Mouse (Mus musculus) heart, embryonic 14.5 days (tissue): ENCODE results near the gene Hs6st1. TPM values are rescaled to one million over a fixed set of nuclear protein-coding genes. Genes with fewer than 3 reads are reported as not detected.
"Not testable (repeated sequence)": the region's sequence is repeated elsewhere in the genome, so short reads cannot be mapped to it uniquely, and the experiment has no call there.

Source experiments
- ATAC-seq: fragments of 200-750 bp; cut with Nextera tagmentation; 2 replicates; pipeline ENCODE4 v1.8.0; 2017; ENCODE audit warnings: low read depth, moderate TSS enrichment; ENCODE audit not compliant: insufficient number of reproducible peaks, insufficient read depth, low FRiP score
- H3K27ac ChIP-seq, 2 experiments: fragments of 200-500 bp in 1 of 2; fragments of 300-500 bp in 1 of 2; sonication (generic) in 1 of 2; replicated peaks in 1 of 2; 2 replicates each; pipeline ENCODE4 v1.5.1; 2012 to 2014; ENCODE audit warnings: low read depth in 2 of 2, low read length in 2 of 2, control low read depth in 1 of 2, mild to moderate bottlenecking in 1 of 2, mixed read lengths in 1 of 2; ENCODE audit not compliant: control insufficient read depth in 1 of 2, insufficient read depth in 1 of 2
- H3K27me3 ChIP-seq: fragments of 300-500 bp; sonication (generic); 2 replicates; pipeline ENCODE4 v1.6.1; 2014; ENCODE audit warnings: mild to moderate bottlenecking, low read length, control low read depth; ENCODE audit not compliant: control insufficient read depth, insufficient read depth
- H3K36me3 ChIP-seq: fragments of 300-500 bp; sonication (generic); 2 replicates; pipeline ENCODE4 v1.6.1; 2014; ENCODE audit warnings: mild to moderate bottlenecking, control low read depth, low read length, mixed read lengths; ENCODE audit not compliant: control insufficient read depth, insufficient read depth
- H3K4me1 ChIP-seq, 2 experiments: fragments of 200-500 bp in 1 of 2; fragments of 300-500 bp in 1 of 2; sonication (generic) in 1 of 2; 2 replicates each; pipeline ENCODE4 v1.6.1; 2012 to 2014; ENCODE audit warnings: low read length in 2 of 2, control low read depth in 1 of 2, mixed read lengths in 1 of 2; ENCODE audit not compliant: control insufficient read depth in 2 of 2, insufficient read depth in 2 of 2
- H3K4me2 ChIP-seq: fragments of 300-500 bp; sonication (generic); 2 replicates; pipeline ENCODE4 v1.6.1; 2014; ENCODE audit warnings: mild to moderate bottlenecking, low read length
- H3K4me3 ChIP-seq, 2 experiments: fragments of 200-500 bp in 1 of 2; fragments of 300-500 bp in 1 of 2; sonication (generic) in 1 of 2; 2 replicates each; pipeline ENCODE4 v1.5.1; 2012 to 2014; ENCODE audit warnings: low read length in 2 of 2, mild to moderate bottlenecking in 2 of 2, control low read depth in 1 of 2, low read depth in 1 of 2, moderate library complexity in 1 of 2; ENCODE audit not compliant: control insufficient read depth in 1 of 2, insufficient read depth in 1 of 2
- H3K9ac ChIP-seq: fragments of 300-500 bp; sonication (generic); 2 replicates; pipeline ENCODE4 v1.6.1; 2014; ENCODE audit warnings: mild to moderate bottlenecking, low read length
- H3K9me3 ChIP-seq: fragments of 300-500 bp; sonication (generic); 2 replicates; pipeline ENCODE4 v1.6.1; 2016; ENCODE audit warnings: low read length, control low read depth; ENCODE audit not compliant: control insufficient read depth
- WGBS: fragments of 180-500 bp; shearing (Covaris S2); extraction: QIAGEN DNeasy Blood & Tissue Kit; methylation state at CpG from one replicate; pipeline ENCODE4 v1.1.7; 2014; 5-methylcytosine and 5-hydroxymethylcytosine counted together
- polyA plus RNA-seq: library from polyadenylated mRNA; unstranded; fragments of >200 nt; fragmentation: Nextera tagmentation; extraction: Ambion mirVana; gene quantifications from 2 replicates; pipeline ENCODE4 v1.2.1, GENCODE M21; 2014

Hs6st1 gene
- polyA plus RNA-seq, result 11.0 and 15.5 TPM in 2 replicates

- ATAC-seq, result peak; percentile 89
- Histone ChIP-seq H3K27me3 (no peaks in the 10 kb centered on the region), H3K4me2 (peak within 1 kb of the TSS; percentile 99), H3K4me3 (peak within 1 kb of the TSS; percentile 87 to 91), H3K9ac (peak within 1 kb of the TSS; percentile 91), H3K9me3 (no peaks in the 10 kb centered on the region), H3K27ac (peak within 1 kb of the TSS; percentile 36 to 75; a peak in 3 of 4 replicates), H3K4me1 (peaks cover 36 to 63% of the 10 kb centered on the region in 2 experiments), H3K36me3 (peaks cover 8% of the 10 kb centered on the region)
- under 1% methylated on average over 30 of the region's 55 CpGs for WGBS
These were observed at the start of gene Hs6st1 for GRCm38 (mm10) chr1:36068076-36068475. Gene Hs6st1, plus strand, starts transcription at chr1:36068400.

GRCm38 (mm10) chr1:36018617-36019016 is 49.6 kb upstream of the Hs6st1 start:
- H3K4me2 ChIP-seq, result no peak overlapping the region
- H3K4me3 ChIP-seq, result no peak overlapping the region
- peaks cover 24 to 29% of the 10 kb centered on the region in 2 experiments for H3K4me1 ChIP-seq
- no peaks in the 10 kb centered on the region; the same call in 1 of the 2 replicates for H3K9me3 ChIP-seq
- no peaks in the 10 kb centered on the region for H3K27me3 ChIP-seq
- H3K36me3 ChIP-seq, result no peaks in the 10 kb centered on the region
- 85% methylated on average over 4 of the region's 4 CpGs for whole genome bisulfite sequencing
- ATAC-seq, result no peak
- no peak overlapping the region for H3K27ac ChIP-seq
- no peak overlapping the region for H3K9ac ChIP-seq

GRCm38 (mm10) chr1:36019161-36019560 is 49.0 kb upstream of the Hs6st1 start:
- H3K9me3 ChIP-seq, result no peaks in the 10 kb centered on the region; the same call in 1 of the 2 replicates
- H3K27ac ChIP-seq, result no peak overlapping the region
- H3K9ac ChIP-seq, result no peak overlapping the region
- H3K27me3 ChIP-seq, result no peaks in the 10 kb centered on the region
- WGBS, result 83% methylated on average over 2 of the region's 2 CpGs
- peaks cover 20 to 26% of the 10 kb centered on the region in 2 experiments for H3K4me1 ChIP-seq
- no peak overlapping the region for H3K4me2 ChIP-seq
- no peak overlapping the region for H3K4me3 ChIP-seq
- H3K36me3 ChIP-seq, result no peaks in the 10 kb centered on the region
- ATAC-seq, result no peak

- WGBS, result 94% methylated on average over 4 of the region's 4 CpGs
- H3K27me3 ChIP-seq, result no peaks in the 10 kb centered on the region
- no peak overlapping the region for H3K4me3 ChIP-seq
- no peak for ATAC-seq
- H3K9ac ChIP-seq, result no peak overlapping the region
- no peak overlapping the region for H3K27ac ChIP-seq
- H3K4me2 ChIP-seq, result no peak overlapping the region
- H3K9me3 ChIP-seq, result no peaks in the 10 kb centered on the region; the same call in 1 of the 2 replicates
- peaks cover 18 to 23% of the 10 kb centered on the region in 2 experiments for H3K4me1 ChIP-seq
- no peaks in the 10 kb centered on the region for H3K36me3 ChIP-seq
These were observed 47.9 kb upstream of the Hs6st1 start for GRCm38 (mm10) chr1:36020315-36020714.

GRCm38 (mm10) chr1:36030421-36030821 is 37.8 kb upstream of the Hs6st1 start:
- Histone ChIP-seq H3K27ac (peak overlapping the region; percentile 1 to 74; a peak in 3 of 4 replicates), H3K4me1 (peaks cover 10 to 11% of the 10 kb centered on the region in 2 experiments), H3K36me3 (no peaks in the 10 kb centered on the region), H3K27me3 (no peaks in the 10 kb centered on the region), H3K9me3 (no peaks in the 10 kb centered on the region), H3K4me2 (peak overlapping the region; percentile 28), H3K4me3 (no peak overlapping the region; a peak in 1 of 4 replicates), H3K9ac (no peak overlapping the region)
- peak; percentile 85 for ATAC-seq
- 9% methylated on average over 10 of the region's 10 CpGs for WGBS

GRCm38 (mm10) chr1:36038769-36039168 is 29.4 kb upstream of the Hs6st1 start:
- 57% methylated on average over 8 of the region's 8 CpGs for WGBS
- Histone ChIP-seq H3K4me1 (peaks cover 0 to 3% of the 10 kb centered on the region in 2 experiments; a peak in 1 of 4 replicates), H3K27ac (no peak overlapping the region), H3K36me3 (no peaks in the 10 kb centered on the region), H3K27me3 (no peaks in the 10 kb centered on the region), H3K4me3 (no peak overlapping the region), H3K9me3 (0 out of 2 replicates have a peak, but pooled peaks cover 4% of the 10 kb centered on the region), H3K9ac (no peak overlapping the region), H3K4me2 (no peak overlapping the region)
- no peak for ATAC-seq

- no peak for ATAC-seq
- Histone ChIP-seq H3K36me3 (no peaks in the 10 kb centered on the region), H3K4me2 (no peak overlapping the region), H3K27ac (no peak overlapping the region), H3K27me3 (no peaks in the 10 kb centered on the region), H3K4me1 (peaks cover 0 to 3% of the 10 kb centered on the region in 2 experiments; a peak in 1 of 4 replicates), H3K9me3 (peaks cover 8% of the 10 kb centered on the region; the same call in 1 of the 2 replicates), H3K4me3 (no peak overlapping the region), H3K9ac (no peak overlapping the region)
- 81% methylated on average over 3 of the region's 3 CpGs for WGBS
These were observed 26.1 kb upstream of the Hs6st1 start for GRCm38 (mm10) chr1:36042072-36042471.

GRCm38 (mm10) chr1:36043793-36044192 is 24.4 kb upstream of the Hs6st1 start:
- H3K4me2 ChIP-seq, H3K4me3 ChIP-seq, H3K4me1 ChIP-seq, H3K36me3 ChIP-seq, H3K9ac ChIP-seq, ATAC-seq, H3K27me3 ChIP-seq, H3K9me3 ChIP-seq, H3K27ac ChIP-seq: not testable (repeated sequence)
- 89% methylated on average over 5 of the region's 5 CpGs for WGBS
